Mouse (Mus musculus) midbrain, embryonic 13.5 days (tissue): ENCODE data around the gene Mthfr. TPM values are rescaled to one million over a fixed set of nuclear protein-coding genes. Genes with fewer than 3 reads are reported as not detected.

ENCODE experiments used
- ATAC-seq: fragments of 200-750 bp; cut with Nextera tagmentation; 2 replicates; pipeline ENCODE4 v1.8.0; 2017; ENCODE audit warnings: mild to moderate bottlenecking, moderate TSS enrichment, moderate library complexity
- H3K27ac ChIP-seq: fragments of 300-500 bp; sonication (generic); 2 replicates; pipeline ENCODE4 v1.5.1; 2015; ENCODE audit warnings: inconsistent platforms, mild to moderate bottlenecking, moderate library complexity
- H3K27me3 ChIP-seq: fragments of 300-500 bp; sonication (generic); 2 replicates; pipeline ENCODE4 v1.6.1; 2015; ENCODE audit warnings: mild to moderate bottlenecking, inconsistent platforms
- H3K36me3 ChIP-seq: fragments of 300-500 bp; sonication (generic); 2 replicates; pipeline ENCODE4 v1.6.1; 2015; ENCODE audit warnings: mild to moderate bottlenecking, inconsistent platforms
- H3K4me1 ChIP-seq: fragments of 300-500 bp; sonication (generic); replicated peaks from 2 replicates; pipeline ENCODE4 v1.6.1; 2015; ENCODE audit warnings: inconsistent platforms
- H3K4me2 ChIP-seq: fragments of 300-500 bp; sonication (generic); replicated peaks from 2 replicates; pipeline ENCODE4 v1.6.1; 2015; ENCODE audit warnings: moderate library complexity, mild to moderate bottlenecking, inconsistent platforms
- H3K4me3 ChIP-seq: fragments of 300-500 bp; sonication (generic); replicated peaks from 2 replicates; pipeline ENCODE4 v1.5.1; 2015; ENCODE audit warnings: mild to moderate bottlenecking, inconsistent platforms
- H3K9ac ChIP-seq: fragments of 300-500 bp; sonication (generic); replicated peaks from 2 replicates; pipeline ENCODE4 v1.6.1; 2015; ENCODE audit warnings: mild to moderate bottlenecking, inconsistent platforms
- H3K9me3 ChIP-seq: fragments of 300-500 bp; sonication (generic); 2 replicates; pipeline ENCODE4 v1.6.1; 2016; ENCODE audit warnings: mild to moderate bottlenecking, inconsistent platforms
- WGBS: fragments of 180-500 bp; shearing (Covaris S2); methylation state at CpG from one replicate; pipeline ENCODE4 v1.1.7; 2015; 5-methylcytosine and 5-hydroxymethylcytosine counted together
- polyA plus RNA-seq: library from polyadenylated mRNA; unstranded; fragments of >200 nt; fragmentation: Nextera tagmentation; extraction: Ambion mirVana; gene quantifications from 2 replicates; pipeline ENCODE4 v1.2.1, GENCODE M21; 2015

Gene Mthfr
- polyA plus RNA-seq: 26.6 and 28.4 TPM in 2 replicates

GRCm38 (mm10) chr4:148038600-148039253 is at the start of gene Mthfr, which contains the start of gene Clcn6:
TSS of gene Mthfr (plus strand) at chr4:148039077.
TSS of gene Clcn6 (minus strand) at chr4:148038821.
- Histone ChIP-seq H3K36me3 (peaks cover 25% of the 10 kb centered on the region), H3K9me3 (no peaks in the 10 kb centered on the region), H3K27me3 (no peaks in the 10 kb centered on the region), H3K4me1 (peaks cover 61% of the 10 kb centered on the region), H3K4me2 (peak within 1 kb of the TSS; percentile 91), H3K27ac (peak within 1 kb of the TSS; percentile 90), H3K4me3 (peak within 1 kb of the TSS; percentile 91), H3K9ac (peak within 1 kb of the TSS; percentile 93)
- ATAC-seq: peak; percentile 87
- WGBS: 0% methylated on average over 54 of the region's 54 CpGs

- H3K4me3 ChIP-seq: no peak overlapping the region
- WGBS: 68% methylated on average over 7 of the region's 7 CpGs
- no peak for ATAC-seq
These were observed 45.2 kb upstream of the Mthfr start for GRCm38 (mm10) chr4:147993571-147994095.

GRCm38 (mm10) chr4:147995311-147995710 is 43.6 kb upstream of the Mthfr start:
- Histone ChIP-seq H3K4me1 (peaks cover 4% of the 10 kb centered on the region), H3K4me3 (no peak overlapping the region)
- 83% methylated on average over 3 of the region's 3 CpGs for WGBS

More at GRCm38 (mm10) chr4:147993571-147994095, 45.2 kb upstream of the Mthfr start:
- no peak overlapping the region for H3K9ac ChIP-seq
- no peak overlapping the region for H3K4me2 ChIP-seq
- H3K27me3 ChIP-seq: no peaks in the 10 kb centered on the region
- no peaks in the 10 kb centered on the region for H3K4me1 ChIP-seq
- H3K36me3 ChIP-seq: no peaks in the 10 kb centered on the region
- H3K9me3 ChIP-seq: no peaks in the 10 kb centered on the region
- no peak overlapping the region for H3K27ac ChIP-seq

GRCm38 (mm10) chr4:148000202-148000772 is 38.6 kb upstream of the Mthfr start, which contains the start of gene Nppa:
TSS of gene Nppa (plus strand) at chr4:148000722.
- Histone ChIP-seq H3K4me1 (peaks cover 28% of the 10 kb centered on the region), H3K9me3 (no peaks in the 10 kb centered on the region), H3K4me3 (no peak within 1 kb of the TSS), H3K27ac (peak within 1 kb of the TSS; percentile 80), H3K4me2 (peak within 1 kb of the TSS; percentile 2; the same call in 1 of the 2 replicates), H3K9ac (peak within 1 kb of the TSS; percentile 28; the same call in 1 of the 2 replicates), H3K27me3 (no peaks in the 10 kb centered on the region), H3K36me3 (peaks cover 26% of the 10 kb centered on the region)
- ATAC-seq: peak; percentile 57
- 39% methylated on average over 12 of the region's 12 CpGs for WGBS

More at GRCm38 (mm10) chr4:147995311-147995710, 43.6 kb upstream of the Mthfr start:
- H3K9ac ChIP-seq: no peak overlapping the region
- no peak overlapping the region for H3K4me2 ChIP-seq
- no peak overlapping the region for H3K27ac ChIP-seq
- H3K36me3 ChIP-seq: no peaks in the 10 kb centered on the region
- no peaks in the 10 kb centered on the region for H3K9me3 ChIP-seq
- ATAC-seq: no peak
- H3K27me3 ChIP-seq: no peaks in the 10 kb centered on the region

GRCm38 (mm10) chr4:148001013-148001789 is 37.7 kb upstream of the Mthfr start:
- H3K4me1 ChIP-seq: peaks cover 28% of the 10 kb centered on the region
- no peak overlapping the region for H3K9ac ChIP-seq
- peak; percentile 73 for ATAC-seq
- 62% methylated on average over 17 of the region's 17 CpGs for WGBS
- peak overlapping the region; percentile 2; the same call in 1 of the 2 replicates for H3K4me2 ChIP-seq
- peaks cover 35% of the 10 kb centered on the region for H3K36me3 ChIP-seq
- peak overlapping the region; percentile 80 for H3K27ac ChIP-seq
- H3K27me3 ChIP-seq: no peaks in the 10 kb centered on the region
- H3K9me3 ChIP-seq: no peaks in the 10 kb centered on the region
- no peak overlapping the region for H3K4me3 ChIP-seq

GRCm38 (mm10) chr4:148001866-148002265 is 37.0 kb upstream of the Mthfr start:
- Histone ChIP-seq H3K9ac (no peak overlapping the region), H3K27me3 (no peaks in the 10 kb centered on the region), H3K9me3 (no peaks in the 10 kb centered on the region), H3K4me3 (no peak overlapping the region), H3K36me3 (peaks cover 42% of the 10 kb centered on the region), H3K4me1 (peaks cover 28% of the 10 kb centered on the region), H3K4me2 (no peak overlapping the region), H3K27ac (peak overlapping the region; percentile 80)
- WGBS: 43% methylated on average over 8 of the region's 8 CpGs
- ATAC-seq: no peak; the same call in 1 of the 2 replicates

- H3K36me3 ChIP-seq: peaks cover 67% of the 10 kb centered on the region
- H3K4me2 ChIP-seq: no peak overlapping the region
- no peaks in the 10 kb centered on the region for H3K27me3 ChIP-seq
- no peak overlapping the region for H3K9ac ChIP-seq
- no peaks in the 10 kb centered on the region for H3K9me3 ChIP-seq
- peaks cover 28% of the 10 kb centered on the region for H3K4me1 ChIP-seq
- no peak for ATAC-seq
- 88% methylated on average over 7 of the region's 7 CpGs for WGBS
- H3K27ac ChIP-seq: no peak overlapping the region
- no peak overlapping the region for H3K4me3 ChIP-seq
These were observed 34.5 kb upstream of the Mthfr start for GRCm38 (mm10) chr4:148004361-148004760.

GRCm38 (mm10) chr4:148008412-148008811 is 30.5 kb upstream of the Mthfr start:
- Histone ChIP-seq H3K4me1 (no peaks in the 10 kb centered on the region), H3K27me3 (no peaks in the 10 kb centered on the region), H3K9me3 (no peaks in the 10 kb centered on the region), H3K27ac (no peak overlapping the region), H3K4me2 (no peak overlapping the region), H3K36me3 (peaks cover 100% of the 10 kb centered on the region), H3K4me3 (no peak overlapping the region), H3K9ac (no peak overlapping the region)
- ATAC-seq: 0 out of 2 replicates have a peak, but pooled peaks have one; percentile 6
- WGBS: 83% methylated on average over 4 of the region's 4 CpGs

GRCm38 (mm10) chr4:148009641-148010040 is 29.2 kb upstream of the Mthfr start:
- no peak overlapping the region for H3K4me3 ChIP-seq
- 95% methylated on average over 2 of the region's 2 CpGs for WGBS
- no peaks in the 10 kb centered on the region for H3K4me1 ChIP-seq
- no peak overlapping the region for H3K9ac ChIP-seq
- H3K9me3 ChIP-seq: no peaks in the 10 kb centered on the region
- peaks cover 100% of the 10 kb centered on the region for H3K36me3 ChIP-seq
- 0 out of 2 replicates have a peak, but pooled peaks have one; percentile 24 for ATAC-seq
- no peaks in the 10 kb centered on the region for H3K27me3 ChIP-seq
- H3K4me2 ChIP-seq: no peak overlapping the region
- no peak overlapping the region for H3K27ac ChIP-seq

- H3K4me2 ChIP-seq: no peak overlapping the region
- H3K27me3 ChIP-seq: no peaks in the 10 kb centered on the region
- H3K4me3 ChIP-seq: no peak overlapping the region
- no peak overlapping the region for H3K9ac ChIP-seq
- H3K4me1 ChIP-seq: no peaks in the 10 kb centered on the region
- no peak for ATAC-seq
- no peak overlapping the region for H3K27ac ChIP-seq
- no peaks in the 10 kb centered on the region for H3K9me3 ChIP-seq
- 74% methylated on average over 3 of the region's 3 CpGs for WGBS
- H3K36me3 ChIP-seq: peaks cover 100% of the 10 kb centered on the region
These were observed 27.5 kb upstream of the Mthfr start for GRCm38 (mm10) chr4:148011332-148011731.

- Histone ChIP-seq H3K4me1 (no peaks in the 10 kb centered on the region), H3K9ac (no peak overlapping the region), H3K4me2 (no peak overlapping the region), H3K4me3 (no peak overlapping the region), H3K9me3 (no peaks in the 10 kb centered on the region), H3K36me3 (peaks cover 100% of the 10 kb centered on the region), H3K27ac (no peak overlapping the region), H3K27me3 (no peaks in the 10 kb centered on the region)
- ATAC-seq: no peak
- 90% methylated on average over 4 of the region's 4 CpGs for WGBS
These were observed 26.7 kb upstream of the Mthfr start for GRCm38 (mm10) chr4:148012216-148012615.
